Mouse (Mus musculus) skeletal muscle tissue, adult 2 months (tissue): ENCODE data around the gene Ppp3ca.

Experiments used
- DNase-seq: peaks from one replicate; pipeline ENCODE4 v3.0.0-alpha.2; 2012; ENCODE audit warnings: low read depth, low spot score

Gene Ppp3ca

DNA sequence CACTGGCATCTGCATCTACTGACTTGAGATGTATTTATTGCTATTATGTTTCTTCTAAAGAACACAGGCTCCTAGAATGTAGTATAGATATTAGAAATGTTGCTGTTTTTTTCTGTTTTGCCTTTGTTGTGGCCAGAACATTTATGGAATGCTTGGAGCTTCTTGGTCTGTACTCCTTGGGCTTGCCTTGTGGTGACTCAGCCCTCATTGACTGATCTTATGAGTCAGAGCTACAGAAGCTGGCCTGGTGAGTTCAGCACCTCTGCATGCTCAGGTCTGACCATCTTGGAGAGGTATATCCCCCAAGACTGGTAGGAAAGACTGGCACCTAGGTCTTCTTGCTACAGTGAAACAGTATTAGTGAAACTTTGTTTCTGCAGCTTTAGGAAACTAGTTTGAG, 52.6 kb downstream of the Ppp3ca start:
- peak; percentile 30 for DNase-seq

DNA sequence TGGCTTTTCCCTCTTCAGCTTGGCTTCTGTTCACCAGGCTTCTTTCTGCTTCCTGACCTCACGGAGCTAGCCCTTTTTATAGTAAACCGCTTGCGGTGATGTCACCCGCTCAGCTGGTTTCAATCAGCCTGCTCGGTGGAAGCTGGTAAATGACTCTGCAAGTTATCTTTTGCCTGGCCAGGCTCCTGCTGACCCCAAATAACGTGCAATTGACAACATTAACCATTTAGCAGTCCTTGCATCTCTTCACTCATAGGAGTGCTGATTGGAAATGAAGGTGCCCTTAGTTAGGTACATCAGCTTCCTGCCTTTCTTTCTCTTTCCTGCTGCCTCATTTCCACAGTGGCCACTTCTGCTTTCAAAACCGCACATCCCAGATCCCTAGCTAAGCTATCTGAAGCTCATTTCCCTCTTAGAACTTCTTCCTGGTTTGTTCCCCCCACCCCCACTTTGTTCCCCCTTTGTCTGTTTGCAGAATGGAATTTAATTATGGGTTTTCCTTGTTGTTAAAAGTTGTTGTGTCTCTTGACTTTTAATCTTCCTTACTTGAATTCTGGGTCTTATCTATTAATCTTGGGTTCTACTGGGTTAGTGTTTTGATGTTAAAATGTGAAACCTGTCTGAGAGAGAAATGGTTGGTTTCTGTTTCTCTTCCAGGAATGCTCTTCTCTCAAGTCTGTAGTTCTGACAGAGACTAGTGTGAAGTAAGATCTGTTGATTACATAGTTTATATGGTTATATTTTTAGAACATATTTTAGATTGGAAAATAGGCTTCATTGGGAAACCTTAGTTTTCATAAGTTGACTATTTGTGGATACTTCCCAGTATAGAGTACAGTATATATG, 55.6 kb downstream of the Ppp3ca start:
- DNase-seq = peak; percentile 92

- DNase-seq = no peak
These were observed 58.0 kb downstream of the Ppp3ca start for GRCm38 (mm10) chr3:136727877-136728276.

- no peak for DNase-seq
These were observed 60.1 kb downstream of the Ppp3ca start for GRCm38 (mm10) chr3:136729978-136730377.

GRCm38 (mm10) chr3:136731579-136731978, 61.7 kb downstream of the Ppp3ca start:
- no peak for DNase-seq

DNA sequence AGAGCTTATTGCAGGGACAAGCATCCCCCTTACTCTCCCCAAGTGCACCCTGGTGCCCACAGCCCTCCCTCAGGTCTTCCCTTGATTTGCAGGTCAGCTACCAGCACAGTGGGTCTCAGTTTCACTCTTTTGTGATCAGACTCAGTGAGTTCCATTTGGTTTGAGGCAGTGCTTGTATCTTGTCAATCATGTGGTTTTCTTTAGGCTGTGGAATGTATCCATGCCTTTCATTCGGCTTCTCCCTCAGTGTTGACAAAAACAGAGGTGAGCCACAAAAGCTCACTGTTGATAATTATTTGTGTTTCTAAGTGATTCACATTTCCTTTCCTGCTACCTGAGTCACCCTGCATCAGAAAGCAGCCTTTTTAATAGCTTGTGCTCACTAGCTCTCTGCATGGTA, 66.1 kb downstream of the Ppp3ca start:
- no peak for DNase-seq

GRCm38 (mm10) chr3:136736773-136737298, 66.9 kb downstream of the Ppp3ca start:
- no peak for DNase-seq

- DNase-seq = no peak
These were observed 68.5 kb downstream of the Ppp3ca start for GRCm38 (mm10) chr3:136738474-136738873.

GRCm38 (mm10) chr3:136738914-136739313, 69.0 kb downstream of the Ppp3ca start:
- no peak for DNase-seq

GRCm38 (mm10) chr3:136741659-136742058, 71.7 kb downstream of the Ppp3ca start:
- DNase-seq = no peak

DNA sequence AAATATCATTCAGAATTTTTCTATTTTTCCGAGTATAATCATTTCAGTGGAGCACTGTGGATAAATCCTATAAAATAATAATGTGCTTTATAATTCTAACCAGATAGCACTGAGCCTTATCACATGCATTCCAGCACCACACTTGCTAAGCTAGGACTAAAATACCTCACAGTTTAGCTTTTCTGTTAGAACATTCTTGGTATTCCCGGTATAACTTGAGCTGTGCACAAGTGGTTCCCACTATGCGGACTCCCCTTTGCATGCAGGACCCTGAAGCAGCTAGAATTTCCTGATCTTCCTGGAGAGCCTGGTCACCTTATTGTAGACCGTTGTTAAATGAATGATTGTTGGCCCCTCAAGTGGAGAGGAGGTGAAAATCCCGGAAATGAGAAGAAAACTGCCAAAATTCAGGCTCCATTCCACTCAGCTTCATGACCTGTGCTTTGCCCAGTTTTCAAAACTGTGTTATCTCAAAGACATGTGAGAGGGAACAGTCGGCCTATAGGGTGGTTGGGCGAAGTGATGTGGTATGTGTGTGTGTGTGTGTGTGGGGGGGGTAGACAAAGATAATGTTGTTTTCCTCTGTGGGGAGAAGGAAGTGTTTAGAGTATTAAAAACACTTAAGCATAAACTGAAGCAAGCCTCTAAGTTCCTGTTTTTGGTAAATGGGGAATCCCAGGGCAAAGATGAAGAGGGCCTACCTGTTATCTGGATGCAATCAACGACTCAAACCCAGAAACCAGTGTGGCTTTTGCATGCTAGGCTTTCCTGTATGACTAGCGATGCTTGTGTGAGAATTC, 72.5 kb downstream of the Ppp3ca start:
- DNase-seq = no peak

DNA sequence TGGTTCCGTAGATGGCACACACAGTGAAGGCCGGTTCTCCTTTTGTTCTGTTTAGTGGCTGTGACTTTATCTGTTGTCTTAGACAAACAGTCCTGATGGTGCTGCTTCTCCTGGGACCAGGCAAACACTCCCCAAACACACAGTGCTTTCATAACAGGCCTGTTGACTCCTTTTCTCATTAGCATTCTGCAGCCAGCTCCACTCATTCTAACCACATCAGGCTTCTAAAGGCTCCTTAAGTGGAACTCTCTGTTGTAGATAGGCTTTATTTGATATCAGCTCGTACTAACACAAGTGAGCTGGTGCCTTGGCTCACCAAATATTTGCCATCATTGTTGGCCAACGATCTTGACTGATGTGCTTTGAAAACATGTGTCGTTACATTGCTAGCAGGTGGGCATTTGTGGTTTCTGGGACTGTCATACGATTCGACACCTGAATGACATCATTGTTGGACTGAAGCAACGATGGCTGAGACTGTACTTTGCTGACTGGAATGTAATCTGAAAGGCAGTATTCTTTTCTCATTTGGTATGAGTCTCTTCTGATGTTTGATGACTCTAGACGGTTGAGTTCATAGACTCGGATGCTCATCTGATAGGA, 74.5 kb downstream of the Ppp3ca start:
- no peak for DNase-seq

- no peak for DNase-seq
These were observed 75.5 kb downstream of the Ppp3ca start for GRCm38 (mm10) chr3:136745456-136745855.

- no peak for DNase-seq
These were observed 79.0 kb downstream of the Ppp3ca start for GRCm38 (mm10) chr3:136748761-136749476.

- no peak for DNase-seq
These were observed 79.5 kb downstream of the Ppp3ca start for GRCm38 (mm10) chr3:136749477-136749797.

- DNase-seq = no peak
These were observed 80.0 kb downstream of the Ppp3ca start for GRCm38 (mm10) chr3:136749951-136750350.

GRCm38 (mm10) chr3:136752126-136752716, 82.3 kb downstream of the Ppp3ca start:
- DNase-seq = no peak

- no peak for DNase-seq
These were observed 86.2 kb downstream of the Ppp3ca start for GRCm38 (mm10) chr3:136756137-136756536.

DNA sequence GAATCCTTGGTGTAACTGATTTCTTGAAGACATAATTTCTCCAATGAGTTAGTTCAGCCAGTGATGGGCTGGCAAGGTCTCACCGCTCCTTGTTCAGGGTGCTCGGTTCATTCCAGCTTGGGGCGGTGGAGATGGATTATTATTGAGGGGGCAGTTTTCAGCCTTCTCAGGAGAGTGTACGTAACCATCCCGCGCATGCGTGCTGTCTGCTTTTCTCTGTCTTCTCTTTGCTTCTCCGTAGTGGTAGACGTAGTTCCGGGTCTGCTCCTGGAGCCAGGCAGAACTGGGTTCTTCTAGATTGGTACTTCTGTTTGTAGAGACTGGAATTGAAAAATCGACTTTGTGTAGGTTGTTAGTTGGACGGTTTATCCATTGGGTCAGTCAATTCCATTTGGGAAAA, 89.5 kb downstream of the Ppp3ca start:
- no peak for DNase-seq

DNA sequence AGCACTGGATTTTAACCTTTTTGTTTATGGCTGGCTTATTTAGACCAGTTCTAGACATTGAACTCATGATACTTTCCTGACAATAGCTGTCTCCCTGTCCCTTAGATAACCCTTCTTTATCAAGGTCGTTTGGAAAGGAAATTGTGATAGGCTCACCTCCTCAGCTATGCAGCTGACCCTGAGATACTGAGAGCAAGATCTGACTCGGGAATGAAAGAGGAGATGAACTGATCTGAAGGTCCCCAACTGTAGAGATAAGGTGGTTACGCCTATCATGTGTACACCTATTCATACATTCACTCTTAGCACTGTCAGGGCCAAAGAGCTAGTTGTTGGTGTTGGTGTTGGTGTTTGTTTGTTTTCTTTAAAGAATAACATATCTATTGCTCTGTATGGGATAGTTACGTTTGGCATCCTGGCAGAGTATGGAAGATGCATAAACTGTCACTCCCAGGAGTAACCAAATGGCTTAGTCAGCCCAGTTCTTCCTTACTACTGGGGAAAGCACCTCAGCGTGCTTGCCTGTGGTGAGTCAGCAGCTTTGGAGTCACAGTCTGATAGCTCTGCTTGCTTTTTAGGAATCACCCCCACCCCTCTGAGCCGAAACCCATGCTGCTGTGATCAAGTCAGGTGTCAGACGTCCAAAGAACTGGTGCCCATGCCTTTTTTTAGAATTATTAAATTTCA, 91.5 kb downstream of the Ppp3ca start:
- DNase-seq = no peak

- DNase-seq = no peak
These were observed 92.0 kb downstream of the Ppp3ca start for GRCm38 (mm10) chr3:136761979-136762341.
